Mouse (Mus musculus): ENCODE data around the gene Tmem141.
A peak's percentile ranks its signal among the peaks of the same experiment; 100 is the strongest.

The Tmem141 gene

GRCm38 (mm10) chr2:25577951-25578795 lies 43.6 kb downstream of the Tmem141 start:
- no peak for DNase-seq (ENCODE audit: low spot score)

- no peak for DNase-seq (ENCODE audit: low spot score)
Observed at GRCm38 (mm10) chr2:25576965-25577891, 44.6 kb downstream of the Tmem141 start.

- DNase-seq (ENCODE audit: low spot score): no peak
Observed at GRCm38 (mm10) chr2:25576028-25576850, 45.6 kb downstream of the Tmem141 start.

- DNase-seq (ENCODE audit: low spot score): no peak
Observed at GRCm38 (mm10) chr2:25575432-25576027, 46.3 kb downstream of the Tmem141 start.

- DNase-seq (ENCODE audit: low spot score): peak; percentile 87
Observed at GRCm38 (mm10) chr2:25574579-25575431, 47.0 kb downstream of the Tmem141 start, which contains the start of the genes Mamdc4 and Phpt1. TSS of gene Mamdc4 (minus strand) at chr2:25574845. TSS of gene Phpt1 (minus strand) at chr2:25575224.

- DNase-seq (ENCODE audit: low spot score): no peak
Observed at GRCm38 (mm10) chr2:25574136-25574535, 47.7 kb downstream of the Tmem141 start.

- DNase-seq (ENCODE audit: low spot score): no peak
Observed at GRCm38 (mm10) chr2:25573068-25573467, 48.7 kb downstream of the Tmem141 start.

GRCm38 (mm10) chr2:25571221-25571620 lies 50.6 kb downstream of the Tmem141 start:
- no peak for DNase-seq (ENCODE audit: low spot score)

Measured in ovary, postnatal 10 days (tissue).